Mouse (Mus musculus): ENCODE measurements around the gene Fgfrl1. TPM values are rescaled to one million over a fixed set of nuclear protein-coding genes. Genes with fewer than 3 reads are reported as not detected.

The Fgfrl1 gene
- polyA plus RNA-seq, 1 experiment from 2014 or later = 6.9 TPM

DNA sequence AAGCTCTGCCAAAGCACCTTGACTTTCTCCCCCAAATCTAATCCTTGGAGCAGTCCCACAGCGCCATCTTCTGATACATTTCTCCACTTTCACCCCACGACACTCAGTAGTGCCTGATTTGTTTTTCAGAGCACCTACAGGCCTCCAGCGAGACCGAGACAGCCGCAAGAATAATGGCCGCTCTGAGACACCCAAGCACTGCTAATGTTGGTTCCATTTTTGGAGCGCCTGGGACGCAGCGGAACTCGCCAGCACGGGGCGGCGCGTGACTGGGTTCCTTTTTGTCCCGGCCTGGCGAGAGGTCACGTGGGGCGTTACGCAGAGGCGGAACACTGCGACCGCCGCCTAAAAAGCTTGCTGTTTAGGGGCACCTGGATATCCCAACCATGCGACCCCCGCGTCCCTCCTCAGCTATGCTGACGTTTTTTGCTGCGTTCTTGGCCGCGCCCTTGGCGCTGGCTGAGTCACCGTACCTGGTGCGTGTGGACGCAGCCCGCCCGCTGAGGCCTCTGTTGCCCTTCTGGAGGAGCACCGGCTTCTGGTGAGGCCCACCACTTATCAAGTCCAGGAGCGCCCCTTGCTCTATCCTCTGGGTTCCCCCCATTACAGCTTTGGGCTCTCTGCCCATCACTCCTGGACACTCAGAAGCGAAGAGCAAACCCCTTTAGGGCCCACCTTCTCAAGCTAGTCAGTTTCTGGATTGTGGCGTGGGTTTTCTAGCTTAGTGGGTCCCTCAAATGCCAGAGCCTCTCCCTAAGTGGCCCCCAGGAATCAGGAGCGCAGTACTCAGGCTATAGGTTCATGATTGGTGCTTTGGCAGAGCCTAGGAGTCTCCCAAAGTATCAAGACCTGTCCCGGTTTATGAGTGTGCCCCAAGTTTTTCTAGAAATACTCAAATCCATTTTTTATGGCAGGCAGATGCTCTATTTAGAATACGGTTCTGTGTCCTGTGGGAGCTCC lies 22.9 kb upstream of the Fgfrl1 start, which contains the start of gene Dgkq:
Gene Dgkq, minus strand, starts transcription at position 696 of the 960 bp plus-strand sequence.
- H3K9me3 ChIP-seq = no peaks in the 10 kb centered on the region
- H3K27me3 ChIP-seq = no peaks in the 10 kb centered on the region; the same call in 1 of the 2 replicates
- ATAC-seq (ENCODE audit: low read depth) = peak; percentile 80
- H3K9ac ChIP-seq = peak within 1 kb of the TSS; percentile 74
- 5% methylated on average over 43 of the region's 43 CpGs for WGBS
- peaks cover 21% of the 10 kb centered on the region for H3K36me3 ChIP-seq
- peak within 1 kb of the TSS; percentile 83 for H3K27ac ChIP-seq (replicated peaks)
- peaks cover 21% of the 10 kb centered on the region for H3K4me1 ChIP-seq (replicated peaks)
- H3K4me3 ChIP-seq = peak within 1 kb of the TSS; percentile 52
- H3K4me2 ChIP-seq = peak within 1 kb of the TSS; percentile 63

DNA sequence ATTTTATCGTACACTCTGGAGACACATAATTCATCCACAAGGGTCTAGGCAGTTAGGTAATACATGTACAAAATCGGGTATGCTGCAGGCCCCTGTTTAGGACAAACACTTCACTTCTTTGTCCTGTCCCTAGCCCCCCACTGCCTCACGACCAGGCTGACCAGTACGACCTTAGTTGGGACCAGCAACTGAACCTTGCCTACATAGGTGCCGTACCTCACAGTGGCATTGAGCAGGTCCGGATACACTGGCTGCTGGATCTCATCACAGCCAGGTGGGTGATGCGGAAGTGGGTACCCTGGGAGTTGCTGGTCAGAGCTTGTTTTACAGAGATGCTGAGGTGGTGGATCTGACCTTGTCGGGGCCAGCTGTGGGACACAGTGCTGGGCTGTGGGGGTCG lies 22.2 kb upstream of the Fgfrl1 start:
- Histone ChIP-seq H3K27me3 (no peaks in the 10 kb centered on the region; the same call in 1 of the 2 replicates), H3K9ac (0 out of 2 replicates have a peak overlapping the region, but pooled peaks have one; percentile 74), H3K27ac (replicated peaks) (peak overlapping the region; percentile 83; the same call in 1 of the 2 replicates), H3K4me2 (peak overlapping the region; percentile 63), H3K36me3 (peaks cover 21% of the 10 kb centered on the region), H3K4me1 (replicated peaks) (peaks cover 21% of the 10 kb centered on the region), H3K4me3 (peak overlapping the region; percentile 52; the same call in 1 of the 2 replicates), H3K9me3 (no peaks in the 10 kb centered on the region)
- peak; percentile 29 for ATAC-seq (ENCODE audit: low read depth)
- WGBS = 78% methylated on average over 9 of the region's 9 CpGs

DNA sequence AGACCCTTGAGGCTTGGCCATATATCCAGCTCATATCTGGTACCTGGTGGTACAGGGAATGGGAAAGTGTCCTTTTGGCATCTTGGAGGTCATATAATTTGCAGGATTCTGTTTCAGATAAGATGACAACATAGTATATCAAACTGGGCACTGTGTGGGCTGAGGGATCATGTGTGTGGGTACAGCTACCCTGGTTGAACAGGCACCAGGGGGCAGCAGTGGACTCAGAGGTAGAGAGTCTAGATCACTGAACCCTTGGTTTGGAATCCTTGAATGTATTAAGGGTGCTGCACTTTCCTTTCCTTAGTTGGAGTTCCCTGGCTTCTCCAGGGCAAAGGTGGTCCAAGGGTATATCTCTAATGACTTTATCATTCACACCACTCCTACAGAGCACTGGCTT lies 21.4 kb upstream of the Fgfrl1 start:
- Histone ChIP-seq H3K4me2 (no peak overlapping the region), H3K36me3 (peaks cover 21% of the 10 kb centered on the region), H3K27me3 (no peaks in the 10 kb centered on the region; the same call in 1 of the 2 replicates), H3K4me1 (replicated peaks) (peaks cover 21% of the 10 kb centered on the region), H3K4me3 (no peak overlapping the region), H3K27ac (replicated peaks) (no peak overlapping the region), H3K9ac (no peak overlapping the region), H3K9me3 (no peaks in the 10 kb centered on the region)
- ATAC-seq (ENCODE audit: low read depth) = no peak

DNA sequence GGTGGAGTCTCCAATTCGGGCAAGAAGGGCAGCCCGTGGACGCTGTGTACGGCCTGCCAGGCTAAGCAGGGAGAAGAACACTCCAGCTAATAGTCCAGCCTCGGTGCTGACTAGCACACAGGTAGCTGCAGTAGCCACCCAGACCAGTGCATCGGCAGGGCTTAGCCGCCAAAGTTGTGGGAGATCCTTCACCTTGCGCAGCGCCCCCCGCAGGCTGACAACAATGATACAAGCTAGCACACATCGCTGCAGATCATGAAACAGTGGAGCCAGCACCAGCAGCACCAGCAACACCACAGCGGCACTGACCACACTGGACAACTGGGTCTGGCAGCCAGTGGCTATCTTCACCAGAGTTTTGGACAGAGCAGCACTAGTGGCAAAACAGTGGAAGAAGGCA lies 20.4 kb upstream of the Fgfrl1 start:
- no peak for ATAC-seq (ENCODE audit: low read depth)
- H3K4me3 ChIP-seq = no peak overlapping the region
- H3K27ac ChIP-seq (replicated peaks) = no peak overlapping the region
- H3K36me3 ChIP-seq = peaks cover 21% of the 10 kb centered on the region
- WGBS = 93% methylated on average over 12 of the region's 12 CpGs
- H3K27me3 ChIP-seq = no peaks in the 10 kb centered on the region
- no peaks in the 10 kb centered on the region for H3K9me3 ChIP-seq
- H3K9ac ChIP-seq = no peak overlapping the region
- H3K4me1 ChIP-seq (replicated peaks) = peaks cover 22% of the 10 kb centered on the region
- no peak overlapping the region for H3K4me2 ChIP-seq

DNA sequence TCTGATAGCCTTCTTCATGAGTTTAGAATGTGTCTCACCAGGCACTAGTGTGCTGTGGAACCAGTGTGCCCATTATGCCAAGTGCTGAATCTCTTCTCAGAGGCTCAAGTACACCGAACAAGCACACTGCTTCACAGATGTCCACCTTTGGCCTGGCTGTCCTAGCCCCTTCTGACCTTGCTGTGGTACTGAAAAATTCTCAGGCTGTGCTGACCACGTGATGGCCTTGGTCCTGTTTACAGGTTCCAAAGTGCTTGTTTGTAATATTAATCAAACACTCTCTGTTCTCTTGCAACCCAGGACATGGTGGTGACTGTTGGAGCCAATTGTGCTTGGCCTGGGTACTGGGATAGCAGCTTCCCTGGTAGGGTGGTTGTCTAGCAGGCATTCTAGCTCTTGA lies 17.6 kb upstream of the Fgfrl1 start:
- no peak for ATAC-seq (ENCODE audit: low read depth)
- Histone ChIP-seq H3K9me3 (no peaks in the 10 kb centered on the region), H3K4me3 (no peak overlapping the region), H3K9ac (no peak overlapping the region), H3K4me1 (replicated peaks) (peaks cover 23% of the 10 kb centered on the region), H3K36me3 (peaks cover 21% of the 10 kb centered on the region), H3K27ac (replicated peaks) (no peak overlapping the region), H3K27me3 (no peaks in the 10 kb centered on the region), H3K4me2 (no peak overlapping the region)
- WGBS = 80% methylated on average over 2 of the region's 2 CpGs

DNA sequence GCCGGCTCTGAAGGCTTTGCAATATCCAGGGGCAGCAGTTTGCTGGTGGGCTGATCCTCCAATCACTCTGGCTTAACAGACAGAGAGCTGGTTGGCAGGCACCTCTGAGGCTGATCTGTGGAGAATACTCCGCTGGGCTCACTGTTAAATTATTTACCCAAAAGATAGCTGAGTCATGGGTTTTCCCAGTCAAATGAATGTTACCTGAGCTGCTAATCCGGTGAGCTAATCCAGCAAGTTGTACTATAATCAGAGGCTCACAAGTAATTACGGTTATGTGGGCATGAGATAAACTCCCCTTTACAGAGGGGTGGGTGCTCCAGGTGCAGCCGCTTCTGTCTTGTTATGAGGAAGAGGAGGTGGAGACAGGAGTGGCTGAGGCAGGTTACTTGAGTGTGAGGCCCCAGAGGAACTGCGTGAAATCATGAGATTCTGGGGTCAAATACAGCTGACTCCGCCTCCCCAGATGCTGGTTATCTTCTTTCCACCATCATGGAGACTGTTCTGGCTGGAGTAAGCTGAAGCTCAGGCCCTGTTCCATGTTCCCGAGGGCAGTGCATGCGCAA lies 16.8 kb upstream of the Fgfrl1 start, which contains the start of gene Slc26a1:
Gene Slc26a1, minus strand, starts transcription at position 319 of the 566 bp plus-strand sequence.
- H3K9ac ChIP-seq = no peak within 1 kb of the TSS
- H3K4me1 ChIP-seq (replicated peaks) = peaks cover 16% of the 10 kb centered on the region
- ATAC-seq (ENCODE audit: low read depth) = no peak
- no peak within 1 kb of the TSS for H3K4me2 ChIP-seq
- no peaks in the 10 kb centered on the region for H3K9me3 ChIP-seq
- H3K27me3 ChIP-seq = no peaks in the 10 kb centered on the region
- no peak within 1 kb of the TSS for H3K4me3 ChIP-seq
- WGBS = 85% methylated on average over 9 of the region's 9 CpGs
- H3K36me3 ChIP-seq = peaks cover 21% of the 10 kb centered on the region
- no peak within 1 kb of the TSS for H3K27ac ChIP-seq (replicated peaks)

DNA sequence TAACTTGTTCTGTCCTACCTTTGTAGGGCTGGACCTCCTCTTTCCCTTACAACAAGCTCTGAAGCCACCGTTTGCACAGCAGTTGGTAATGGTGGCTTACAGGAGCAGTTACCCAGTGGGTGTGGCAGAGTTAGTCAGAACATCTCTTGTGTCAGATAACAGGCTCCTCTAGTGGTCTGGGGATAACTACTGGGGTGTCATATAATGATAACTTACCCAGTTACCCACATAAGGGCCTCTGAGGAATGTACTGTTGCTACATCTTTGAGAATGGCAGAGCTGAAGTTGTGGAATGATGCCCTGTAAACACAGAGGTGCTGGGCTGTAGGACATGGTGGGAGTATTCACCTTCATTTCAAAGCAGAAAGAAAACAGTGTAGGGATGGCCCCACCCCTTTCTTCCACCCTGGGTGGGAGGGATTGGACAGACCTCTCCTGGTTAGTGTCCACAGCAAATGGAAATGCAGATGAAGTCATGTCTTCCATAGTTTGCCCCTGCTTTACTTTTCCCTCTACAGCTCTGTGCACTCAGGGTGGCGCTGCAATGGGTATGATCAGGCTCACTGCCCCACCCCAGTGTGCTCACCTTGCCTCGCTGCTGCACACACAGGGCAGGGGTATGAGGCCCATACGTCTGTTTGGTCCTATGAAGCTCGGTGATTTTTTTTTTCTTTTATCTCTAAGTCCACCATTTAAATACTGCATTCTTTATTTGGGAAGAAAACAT lies 15.2 kb upstream of the Fgfrl1 start:
- H3K4me1 ChIP-seq (replicated peaks) = peaks cover 15% of the 10 kb centered on the region
- H3K9ac ChIP-seq = peak overlapping the region; percentile 60
- ATAC-seq (ENCODE audit: low read depth) = peak; percentile 57
- H3K27ac ChIP-seq (replicated peaks) = peak overlapping the region; percentile 85
- peak overlapping the region; percentile 57 for H3K4me2 ChIP-seq
- H3K9me3 ChIP-seq = no peaks in the 10 kb centered on the region
- H3K36me3 ChIP-seq = peaks cover 15% of the 10 kb centered on the region
- peak overlapping the region; percentile 34 for H3K4me3 ChIP-seq
- H3K27me3 ChIP-seq = no peaks in the 10 kb centered on the region
- WGBS = 8% methylated on average over 5 of the region's 5 CpGs

DNA sequence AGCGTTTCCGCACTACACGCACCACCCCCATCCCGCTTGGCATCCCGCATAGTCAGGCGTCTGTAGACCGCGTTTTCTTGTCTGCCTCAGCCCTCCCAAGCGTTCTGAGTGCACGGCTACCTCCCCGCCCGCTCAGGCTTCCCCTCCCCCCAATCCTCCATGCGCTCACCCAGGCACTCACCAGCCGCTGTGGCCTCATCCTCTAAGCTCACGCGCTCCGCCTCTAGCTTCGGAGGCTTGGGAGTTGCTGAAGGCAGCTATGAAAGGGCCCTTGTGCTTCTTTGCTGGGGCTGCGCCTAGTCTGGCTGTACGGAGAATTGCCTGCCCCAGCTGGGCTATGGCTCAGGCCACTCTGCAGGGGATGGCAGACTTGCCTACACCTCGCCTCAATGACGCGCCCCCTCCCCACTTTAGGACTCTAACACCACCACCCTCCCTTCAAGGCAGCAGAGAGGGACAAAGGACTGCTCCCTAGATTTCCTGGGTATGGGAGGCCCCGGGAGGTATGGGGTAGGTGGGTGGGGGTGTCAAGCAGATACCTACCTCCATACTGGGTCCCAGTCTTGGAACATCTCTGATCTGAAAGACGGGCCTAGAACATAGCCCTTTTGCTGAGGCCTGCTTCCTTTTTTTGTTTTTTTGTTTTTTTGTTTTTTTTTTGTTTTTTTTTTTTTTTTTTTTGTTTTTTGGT lies 14.4 kb upstream of the Fgfrl1 start:
- H3K9ac ChIP-seq = peak overlapping the region; percentile 60
- H3K4me1 ChIP-seq (replicated peaks) = peaks cover 15% of the 10 kb centered on the region
- WGBS = 5% methylated on average over 25 of the region's 25 CpGs
- peak overlapping the region; percentile 34 for H3K4me3 ChIP-seq
- peak overlapping the region; percentile 57 for H3K4me2 ChIP-seq
- H3K27me3 ChIP-seq = no peaks in the 10 kb centered on the region
- peaks cover 7% of the 10 kb centered on the region; the same call in 1 of the 2 replicates for H3K36me3 ChIP-seq
- no peaks in the 10 kb centered on the region for H3K9me3 ChIP-seq
- peak overlapping the region; percentile 85 for H3K27ac ChIP-seq (replicated peaks)
- ATAC-seq (ENCODE audit: low read depth) = peak; percentile 93

DNA sequence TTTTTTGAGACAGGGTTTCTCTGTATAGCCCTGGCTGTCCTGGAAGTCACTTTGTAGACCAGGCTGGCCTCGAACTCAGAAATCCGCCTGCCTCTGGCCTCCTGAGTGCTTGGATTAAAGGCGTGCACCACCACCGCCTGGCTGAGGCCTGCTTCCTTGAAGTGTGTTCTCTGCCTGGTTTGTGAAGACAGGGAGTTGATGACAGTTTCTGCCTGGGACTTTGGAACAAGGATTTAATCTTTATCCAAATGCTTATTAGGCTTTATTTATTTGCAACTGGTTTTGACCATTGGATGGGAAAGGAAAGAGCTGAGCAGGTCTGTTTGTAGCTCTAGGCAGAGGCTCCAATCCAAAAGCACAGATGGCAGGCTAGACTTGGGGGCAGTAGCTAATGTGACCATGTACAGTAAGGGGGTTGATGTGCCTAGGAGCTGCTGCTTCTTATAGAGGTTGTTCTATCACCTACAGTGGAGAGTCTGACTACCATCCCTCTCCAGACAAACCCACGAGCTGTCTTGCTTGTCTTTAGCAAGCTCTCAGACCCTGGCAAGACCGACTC lies 13.8 kb upstream of the Fgfrl1 start:
- H3K36me3 ChIP-seq = peaks cover 1% of the 10 kb centered on the region; the same call in 1 of the 2 replicates
- H3K27me3 ChIP-seq = no peaks in the 10 kb centered on the region
- 91% methylated on average over 6 of the region's 6 CpGs for WGBS
- no peak for ATAC-seq (ENCODE audit: low read depth)
- no peak overlapping the region for H3K27ac ChIP-seq (replicated peaks)
- H3K9me3 ChIP-seq = no peaks in the 10 kb centered on the region
- no peak overlapping the region for H3K4me3 ChIP-seq
- H3K9ac ChIP-seq = no peak overlapping the region
- peaks cover 15% of the 10 kb centered on the region for H3K4me1 ChIP-seq (replicated peaks)
- no peak overlapping the region for H3K4me2 ChIP-seq

DNA sequence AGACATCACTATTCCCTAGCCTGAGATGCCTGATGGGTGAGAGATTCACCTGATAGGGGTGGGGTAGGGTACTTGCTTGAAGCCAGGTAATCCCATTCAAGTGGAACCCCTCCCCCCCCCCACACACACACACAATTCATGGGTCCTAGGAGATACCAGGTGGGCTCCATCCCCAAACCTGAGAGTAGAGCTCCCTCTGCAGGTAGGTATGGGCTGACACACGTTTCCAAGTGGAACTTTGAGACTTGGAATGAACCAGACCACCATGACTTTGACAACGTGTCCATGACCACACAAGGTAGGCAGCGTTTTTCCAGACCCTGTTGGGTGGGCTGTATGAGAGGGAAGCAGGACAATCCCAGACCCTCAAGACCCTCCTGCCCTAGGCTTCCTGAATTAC lies 12.3 kb upstream of the Fgfrl1 start:
- no peak overlapping the region for H3K9ac ChIP-seq
- ATAC-seq (ENCODE audit: low read depth) = no peak
- no peak overlapping the region for H3K4me3 ChIP-seq
- H3K27ac ChIP-seq (replicated peaks) = no peak overlapping the region
- peaks cover 15% of the 10 kb centered on the region for H3K4me1 ChIP-seq (replicated peaks)
- H3K27me3 ChIP-seq = no peaks in the 10 kb centered on the region
- no peaks in the 10 kb centered on the region for H3K36me3 ChIP-seq
- no peaks in the 10 kb centered on the region for H3K9me3 ChIP-seq
- no peak overlapping the region for H3K4me2 ChIP-seq
- WGBS = 63% methylated on average over 3 of the region's 3 CpGs

DNA sequence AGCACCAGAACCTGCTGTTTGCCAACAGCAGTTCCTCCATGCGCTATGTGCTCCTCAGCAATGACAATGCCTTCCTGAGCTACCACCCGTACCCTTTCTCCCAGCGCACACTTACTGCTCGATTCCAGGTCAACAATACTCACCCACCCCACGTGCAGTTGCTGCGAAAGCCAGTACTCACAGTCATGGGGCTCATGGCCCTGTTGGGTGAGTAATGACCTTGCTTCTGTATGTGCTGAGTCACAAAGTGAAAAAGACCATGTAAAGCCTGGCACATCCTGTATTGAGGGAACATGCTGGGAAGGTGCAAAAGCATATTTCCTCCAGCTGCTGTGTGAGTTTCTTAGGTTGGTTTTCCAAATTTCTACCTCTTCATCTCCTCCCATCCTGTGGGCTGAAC lies 11.3 kb upstream of the Fgfrl1 start:
- no peak for ATAC-seq (ENCODE audit: low read depth)
- Histone ChIP-seq H3K9ac (no peak overlapping the region), H3K27me3 (no peaks in the 10 kb centered on the region), H3K4me2 (no peak overlapping the region), H3K4me1 (replicated peaks) (peaks cover 15% of the 10 kb centered on the region), H3K4me3 (no peak overlapping the region), H3K9me3 (no peaks in the 10 kb centered on the region), H3K36me3 (no peaks in the 10 kb centered on the region), H3K27ac (replicated peaks) (no peak overlapping the region)
- 89% methylated on average over 6 of the region's 6 CpGs for WGBS
